Mouse (Mus musculus): ENCODE measurements around the gene 1110008P14Rik.

DNA sequence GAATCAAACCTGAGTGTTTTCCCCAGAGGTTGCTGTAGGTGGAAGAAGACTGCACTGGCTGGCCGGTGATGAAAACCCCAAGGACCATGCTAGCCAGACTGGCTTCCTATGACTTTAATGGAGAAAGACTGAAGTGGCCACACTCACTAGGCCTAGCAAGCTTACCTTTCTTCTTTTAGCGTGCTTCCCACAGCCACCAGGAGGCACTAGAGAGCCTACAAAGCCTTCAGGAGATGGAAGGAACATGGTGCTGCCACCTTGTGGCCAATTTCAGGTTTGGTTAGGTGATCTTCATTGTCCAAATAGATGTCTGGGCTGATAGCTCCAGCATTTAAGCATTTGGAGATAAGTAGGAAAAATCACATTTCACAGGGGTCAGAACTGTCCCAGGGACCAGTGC is 22.9 kb upstream of the 1110008P14Rik start:
- TF ChIP-seq POLR2A (IDR thresholded peaks at IDR 0.05; ENCODE audit: insufficient read length, low read depth) (no peak), POLR2AphosphoS2 (IDR thresholded peaks at IDR 0.05; ENCODE audit: insufficient read length, low read depth) (no peak), MYOG (IDR thresholded peaks at IDR 0.05; ENCODE audit: control insufficient read depth in 1 of 3, insufficient read depth in 1 of 3, insufficient read length in 2 of 3, low read depth in 2 of 3) (no peak), TCF12 (IDR thresholded peaks at IDR 0.05; ENCODE audit: insufficient read depth, poor library complexity, severe bottlenecking) (no peak), MAX (IDR thresholded peaks at IDR 0.05; ENCODE audit: low read depth) (no peak), USF1 (IDR thresholded peaks at IDR 0.05; ENCODE audit: low read depth) (no peak), REST (IDR thresholded peaks at IDR 0.05; ENCODE audit: insufficient read depth, insufficient read length) (no peak), MYOD1 (IDR thresholded peaks at IDR 0.05; ENCODE audit: control insufficient read depth in 1 of 3, insufficient read length in 2 of 3, low read depth in 2 of 3) (no peak), CEBPB (IDR thresholded peaks at IDR 0.05; ENCODE audit: insufficient read depth, poor library complexity, severe bottlenecking) (no peak)

Measured in myocyte (in vitro differentiated cells).